Mouse (Mus musculus): ENCODE measurements around the gene Camk2d. TPM values are rescaled to one million over a fixed set of nuclear protein-coding genes. Genes with fewer than 3 reads are reported as not detected.

The Camk2d gene
- polyA plus RNA-seq, 1 experiment from 2014 or later = 40.9 TPM

GRCm38 (mm10) chr3:126650747-126651146 is 54.6 kb downstream of the Camk2d start:
- Histone ChIP-seq H3K4me3 (ENCODE audit: low read depth, low read length) (no peak overlapping the region), H3K27ac (replicated peaks; ENCODE audit: low read depth, low read length) (no peak overlapping the region), H3K9ac (ENCODE audit: low read depth, low read length) (no peak overlapping the region), H3K4me1 (ENCODE audit: control insufficient read depth, insufficient read depth, low read length) (no peaks in the 10 kb centered on the region), H3K9me3 (ENCODE audit: control insufficient read depth, low read length) (no peaks in the 10 kb centered on the region), H3K36me3 (ENCODE audit: control insufficient read depth, insufficient read depth, low read length) (no peaks in the 10 kb centered on the region), H3K27me3 (replicated peaks; ENCODE audit: control insufficient read depth, insufficient read depth, low read length) (no peaks in the 10 kb centered on the region), H3K4me2 (ENCODE audit: low read depth, low read length) (no peak overlapping the region)
- ATAC-seq (ENCODE audit: low read depth) (no peak), DNase-seq (ENCODE audit: low spot score) (no peak)
- 82% methylated on average over 6 of the region's 6 CpGs for whole genome bisulfite sequencing

GRCm38 (mm10) chr3:126652361-126652760 is 56.3 kb downstream of the Camk2d start:
- no peaks in the 10 kb centered on the region for H3K27me3 ChIP-seq (replicated peaks; ENCODE audit: control insufficient read depth, insufficient read depth, low read length)
- DNase-seq (ENCODE audit: low spot score) (no peak), ATAC-seq (ENCODE audit: low read depth) (no peak)
- H3K27ac ChIP-seq (replicated peaks; ENCODE audit: low read depth, low read length) = no peak overlapping the region
- H3K4me2 ChIP-seq (ENCODE audit: low read depth, low read length) = no peak overlapping the region
- H3K9ac ChIP-seq (ENCODE audit: low read depth, low read length) = no peak overlapping the region
- no peaks in the 10 kb centered on the region for H3K9me3 ChIP-seq (ENCODE audit: control insufficient read depth, low read length)
- no peaks in the 10 kb centered on the region for H3K36me3 ChIP-seq (ENCODE audit: control insufficient read depth, insufficient read depth, low read length)
- H3K4me3 ChIP-seq (ENCODE audit: low read depth, low read length) = no peak overlapping the region
- H3K4me1 ChIP-seq (ENCODE audit: control insufficient read depth, insufficient read depth, low read length) = no peaks in the 10 kb centered on the region
- 71% methylated on average over 2 of the region's 2 CpGs for whole genome bisulfite sequencing

DNA sequence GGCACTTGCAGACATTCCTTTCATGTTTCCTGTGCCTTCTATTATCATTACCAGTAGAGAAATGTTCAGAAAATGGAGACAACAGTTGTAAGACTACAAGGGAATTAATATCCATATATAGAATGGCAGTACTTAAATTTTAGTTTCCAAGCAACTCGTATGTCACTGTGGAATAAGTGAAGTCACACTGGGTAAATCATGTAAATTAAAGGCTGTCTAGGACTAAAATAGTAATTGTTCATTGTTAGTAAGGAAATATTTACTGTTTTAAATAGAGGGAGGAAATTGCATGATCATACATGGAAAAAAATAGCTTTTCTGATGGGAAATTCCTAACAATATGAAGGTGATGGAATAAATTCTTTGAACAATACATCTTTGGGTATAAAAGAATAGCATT is 57.0 kb downstream of the Camk2d start:
- DNase-seq (ENCODE audit: low spot score) (no peak), ATAC-seq (ENCODE audit: low read depth) (no peak)
- Histone ChIP-seq H3K4me2 (ENCODE audit: low read depth, low read length) (no peak overlapping the region), H3K4me3 (ENCODE audit: low read depth, low read length) (no peak overlapping the region), H3K27ac (replicated peaks; ENCODE audit: low read depth, low read length) (no peak overlapping the region), H3K36me3 (ENCODE audit: control insufficient read depth, insufficient read depth, low read length) (no peaks in the 10 kb centered on the region), H3K9ac (ENCODE audit: low read depth, low read length) (no peak overlapping the region), H3K9me3 (ENCODE audit: control insufficient read depth, low read length) (no peaks in the 10 kb centered on the region), H3K27me3 (replicated peaks; ENCODE audit: control insufficient read depth, insufficient read depth, low read length) (no peaks in the 10 kb centered on the region), H3K4me1 (ENCODE audit: control insufficient read depth, insufficient read depth, low read length) (no peaks in the 10 kb centered on the region)
- 72% methylated on average over 1 of the region's 1 CpGs for WGBS

GRCm38 (mm10) chr3:126656173-126656572 is 60.1 kb downstream of the Camk2d start:
- no peak overlapping the region for H3K27ac ChIP-seq (replicated peaks; ENCODE audit: low read depth, low read length)
- WGBS = 27% methylated on average over 3 of the region's 3 CpGs
- H3K36me3 ChIP-seq (ENCODE audit: control insufficient read depth, insufficient read depth, low read length) = no peaks in the 10 kb centered on the region
- DNase-seq (ENCODE audit: low spot score) (no peak), ATAC-seq (ENCODE audit: low read depth) (no peak)
- H3K4me1 ChIP-seq (ENCODE audit: control insufficient read depth, insufficient read depth, low read length) = peaks cover 6% of the 10 kb centered on the region; the same call in 1 of the 2 replicates
- no peak overlapping the region for H3K9ac ChIP-seq (ENCODE audit: low read depth, low read length)
- no peaks in the 10 kb centered on the region for H3K9me3 ChIP-seq (ENCODE audit: control insufficient read depth, low read length)
- no peak overlapping the region for H3K4me3 ChIP-seq (ENCODE audit: low read depth, low read length)
- no peaks in the 10 kb centered on the region for H3K27me3 ChIP-seq (replicated peaks; ENCODE audit: control insufficient read depth, insufficient read depth, low read length)
- no peak overlapping the region for H3K4me2 ChIP-seq (ENCODE audit: low read depth, low read length)

DNA sequence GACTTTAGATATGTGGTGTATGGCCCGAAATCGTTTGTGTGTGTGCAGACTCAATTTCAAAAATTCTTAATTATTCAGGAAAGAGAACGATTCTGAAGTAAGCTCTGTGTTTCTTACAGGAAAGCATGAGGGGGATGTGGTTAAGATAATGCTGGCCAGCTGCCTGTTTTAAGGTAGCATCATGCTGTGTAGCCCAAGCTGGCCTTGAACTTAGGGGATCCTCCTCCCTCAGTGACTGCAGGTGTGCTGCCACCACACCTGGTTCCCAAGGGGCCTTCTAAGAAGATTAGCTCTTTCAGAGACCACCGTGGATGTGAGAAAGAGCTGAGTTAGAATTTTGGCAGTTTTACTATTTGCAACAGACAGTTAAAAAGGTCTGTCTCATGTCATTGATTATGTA is 61.8 kb downstream of the Camk2d start:
- Histone ChIP-seq H3K36me3 (ENCODE audit: control insufficient read depth, insufficient read depth, low read length) (no peaks in the 10 kb centered on the region), H3K9ac (ENCODE audit: low read depth, low read length) (no peak overlapping the region), H3K27ac (replicated peaks; ENCODE audit: low read depth, low read length) (no peak overlapping the region), H3K27me3 (replicated peaks; ENCODE audit: control insufficient read depth, insufficient read depth, low read length) (no peaks in the 10 kb centered on the region), H3K4me3 (ENCODE audit: low read depth, low read length) (no peak overlapping the region), H3K4me1 (ENCODE audit: control insufficient read depth, insufficient read depth, low read length) (peaks cover 6% of the 10 kb centered on the region; the same call in 1 of the 2 replicates), H3K9me3 (ENCODE audit: control insufficient read depth, low read length) (no peaks in the 10 kb centered on the region), H3K4me2 (ENCODE audit: low read depth, low read length) (no peak overlapping the region)
- WGBS = 52% methylated on average over 4 of the region's 4 CpGs
- ATAC-seq (ENCODE audit: low read depth) (no peak), DNase-seq (ENCODE audit: low spot score) (no peak)

- no peaks in the 10 kb centered on the region for H3K9me3 ChIP-seq (ENCODE audit: control insufficient read depth, low read length)
- peaks cover 11% of the 10 kb centered on the region for H3K4me1 ChIP-seq (ENCODE audit: control insufficient read depth, insufficient read depth, low read length)
- H3K9ac ChIP-seq (ENCODE audit: low read depth, low read length) = no peak overlapping the region
- DNase-seq (ENCODE audit: low spot score) (peak; percentile 48), ATAC-seq (ENCODE audit: low read depth) (peak; percentile 55; the same call in 1 of the 2 replicates)
- no peaks in the 10 kb centered on the region for H3K27me3 ChIP-seq (replicated peaks; ENCODE audit: control insufficient read depth, insufficient read depth, low read length)
- H3K36me3 ChIP-seq (ENCODE audit: control insufficient read depth, insufficient read depth, low read length) = no peaks in the 10 kb centered on the region
- H3K27ac ChIP-seq (replicated peaks; ENCODE audit: low read depth, low read length) = 0 out of 2 replicates have a peak overlapping the region, but pooled peaks have one; percentile 40
- peak overlapping the region; percentile 13; the same call in 1 of the 2 replicates for H3K4me2 ChIP-seq (ENCODE audit: low read depth, low read length)
- no peak overlapping the region for H3K4me3 ChIP-seq (ENCODE audit: low read depth, low read length)
- WGBS = 26% methylated on average over 10 of the region's 10 CpGs
Observed at GRCm38 (mm10) chr3:126658791-126659190, 62.7 kb downstream of the Camk2d start.

GRCm38 (mm10) chr3:126659235-126659634 is 63.1 kb downstream of the Camk2d start:
- no peak overlapping the region for H3K27ac ChIP-seq (replicated peaks; ENCODE audit: low read depth, low read length)
- no peaks in the 10 kb centered on the region for H3K36me3 ChIP-seq (ENCODE audit: control insufficient read depth, insufficient read depth, low read length)
- no peak overlapping the region for H3K9ac ChIP-seq (ENCODE audit: low read depth, low read length)
- ATAC-seq (ENCODE audit: low read depth) (no peak), DNase-seq (ENCODE audit: low spot score) (no peak)
- no peaks in the 10 kb centered on the region for H3K9me3 ChIP-seq (ENCODE audit: control insufficient read depth, low read length)
- peaks cover 16% of the 10 kb centered on the region for H3K4me1 ChIP-seq (ENCODE audit: control insufficient read depth, insufficient read depth, low read length)
- H3K27me3 ChIP-seq (replicated peaks; ENCODE audit: control insufficient read depth, insufficient read depth, low read length) = no peaks in the 10 kb centered on the region
- 53% methylated on average over 8 of the region's 8 CpGs for WGBS
- no peak overlapping the region for H3K4me3 ChIP-seq (ENCODE audit: low read depth, low read length)
- H3K4me2 ChIP-seq (ENCODE audit: low read depth, low read length) = peak overlapping the region; percentile 13; the same call in 1 of the 2 replicates

DNA sequence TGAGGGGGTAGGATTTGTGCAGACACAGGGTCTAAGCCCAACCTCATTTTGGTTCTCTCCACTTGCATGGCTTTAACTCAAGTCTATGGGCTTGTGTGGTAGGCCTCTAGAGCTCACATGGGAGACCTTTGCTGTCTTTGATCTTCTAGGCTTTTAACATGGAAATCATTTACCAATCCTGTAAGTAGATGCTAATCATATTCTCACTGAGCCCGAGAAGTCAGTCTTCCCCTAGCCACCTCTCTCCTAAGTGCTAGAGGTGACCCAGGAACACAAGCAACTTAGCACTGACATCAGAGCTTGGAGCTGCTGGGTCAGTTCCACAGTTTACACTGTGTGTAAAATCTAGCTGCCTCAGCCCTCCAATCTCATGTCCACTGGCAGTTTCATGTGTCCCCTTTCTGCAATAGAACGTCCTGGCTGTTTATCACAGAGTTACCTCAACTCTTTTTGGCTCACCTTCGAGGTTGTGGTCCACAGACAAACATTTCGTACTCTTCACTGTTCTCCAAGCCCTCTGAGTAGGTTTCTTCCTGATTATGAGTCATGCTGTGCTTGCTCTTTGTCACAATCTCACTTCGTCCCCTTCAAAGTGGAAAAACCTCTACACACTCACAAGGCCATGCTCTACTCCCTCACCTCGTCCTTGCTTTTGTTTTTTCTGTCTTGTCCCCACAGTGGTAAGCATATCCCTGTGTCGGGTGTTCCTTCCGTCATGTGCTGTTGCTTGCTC is 63.9 kb downstream of the Camk2d start:
- 85% methylated on average over 8 of the region's 8 CpGs for WGBS
- H3K27ac ChIP-seq (replicated peaks; ENCODE audit: low read depth, low read length) = no peak overlapping the region
- no peaks in the 10 kb centered on the region for H3K36me3 ChIP-seq (ENCODE audit: control insufficient read depth, insufficient read depth, low read length)
- DNase-seq (ENCODE audit: low spot score) = no peak
- H3K4me2 ChIP-seq (ENCODE audit: low read depth, low read length) = no peak overlapping the region
- H3K9ac ChIP-seq (ENCODE audit: low read depth, low read length) = no peak overlapping the region
- peaks cover 21% of the 10 kb centered on the region for H3K4me1 ChIP-seq (ENCODE audit: control insufficient read depth, insufficient read depth, low read length)
- no peak overlapping the region for H3K4me3 ChIP-seq (ENCODE audit: low read depth, low read length)
- H3K27me3 ChIP-seq (replicated peaks; ENCODE audit: control insufficient read depth, insufficient read depth, low read length) = no peaks in the 10 kb centered on the region
- no peaks in the 10 kb centered on the region for H3K9me3 ChIP-seq (ENCODE audit: control insufficient read depth, low read length)
- no peak for ATAC-seq (ENCODE audit: low read depth)

DNA sequence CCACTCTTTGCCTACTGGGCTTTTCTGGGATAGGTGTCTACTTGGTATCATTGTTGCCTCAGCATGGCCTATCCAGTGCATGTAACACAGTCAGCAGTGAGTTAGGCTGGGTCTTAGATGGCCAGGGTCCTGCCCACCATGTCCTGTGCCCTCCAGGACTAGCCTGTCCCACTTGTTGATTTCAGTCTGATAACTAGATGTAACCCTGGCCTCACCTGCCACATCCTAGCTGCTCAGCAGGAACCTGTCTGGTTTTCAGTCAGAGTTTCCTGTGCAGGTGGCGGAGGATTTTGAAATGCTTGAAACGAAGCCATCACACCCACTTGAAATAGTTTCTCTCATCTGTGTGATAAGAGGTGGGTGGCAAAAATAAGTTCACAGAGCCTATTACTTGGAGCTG is 64.5 kb downstream of the Camk2d start:
- H3K4me1 ChIP-seq (ENCODE audit: control insufficient read depth, insufficient read depth, low read length) = peaks cover 21% of the 10 kb centered on the region
- no peak overlapping the region for H3K27ac ChIP-seq (replicated peaks; ENCODE audit: low read depth, low read length)
- DNase-seq (ENCODE audit: low spot score) = no peak
- H3K27me3 ChIP-seq (replicated peaks; ENCODE audit: control insufficient read depth, insufficient read depth, low read length) = no peaks in the 10 kb centered on the region
- H3K9me3 ChIP-seq (ENCODE audit: control insufficient read depth, low read length) = no peaks in the 10 kb centered on the region
- H3K36me3 ChIP-seq (ENCODE audit: control insufficient read depth, insufficient read depth, low read length) = no peaks in the 10 kb centered on the region
- no peak overlapping the region for H3K4me2 ChIP-seq (ENCODE audit: low read depth, low read length)
- no peak for ATAC-seq (ENCODE audit: low read depth)
- no peak overlapping the region for H3K4me3 ChIP-seq (ENCODE audit: low read depth, low read length)
- H3K9ac ChIP-seq (ENCODE audit: low read depth, low read length) = no peak overlapping the region
- 85% methylated on average over 2 of the region's 2 CpGs for WGBS

Data from embryonic facial prominence, embryonic 14.5 days (tissue).